ENCODE assay signal across 20 mouse cellular contexts in genomic region chr7:53608756-53609155, GRCm38 (mm10).
DNase-seq lines count a peak whose midpoint lies in the region; ATAC-seq and TF ChIP-seq lines count a peak whose summit lies in the region.
"Had no signal": no experiment of that assay in that cellular context is flagged by ENCODE, and none has a peak within 500 bp of the region (broad histone marks: within the 10 kb centered on the region; RNA-seq: fewer than 3 reads in every experiment).

No protein-coding gene starts in this region.

- TF ChIP-seq CTCF in forebrain, postnatal 0 days (IDR thresholded peaks at IDR 0.05; ENCODE audit: low read depth), result no peak
- TF ChIP-seq CTCF in brain, embryonic 14.5 days (IDR thresholded peaks at IDR 0.05; ENCODE audit: borderline replicate concordance, extremely low read depth, insufficient read depth, insufficient read length), result no peak

- DNase-seq in adrenal gland, postnatal 36 days, result peak; percentile 9 to 11
- DNase-seq in adrenal gland, postnatal 25 days, result no peak
- peak; percentile 37 for DNase-seq in forebrain, postnatal 0 days
- DNase-seq in forebrain, embryonic 14.5 days (ENCODE audit: low spot score), result no peak
- DNase-seq in left cerebral cortex, postnatal 25 days (ENCODE audit: low spot score in 2 of 2), result peak; percentile 6 to 22
- DNase-seq in left cerebral cortex, adult 18-20 months (ENCODE audit: low spot score in 2 of 2), result no peak
- peak; percentile 1 for DNase-seq in brain, embryonic 14.5 days (ENCODE audit: low read depth)
- DNase-seq in heart, adult 8-10 months (ENCODE audit: low spot score), result no peak
- DNase-seq: B cell, adult 2 months; cerebellum, adult 2 months; cerebellum, postnatal 10 days; gastrocnemius, postnatal 14 days; heart, adult 2 months; kidney, adult 18-20 months had no signal

- intact Hi-C loops in left cerebral cortex, postnatal 25 days (cut with DNase I), result no loop called here

- no peaks in the 10 kb centered on the region for H3K36me3 ChIP-seq in forebrain, postnatal 0 days (ENCODE audit: insufficient read depth)
- H3K36me3 ChIP-seq in forebrain, embryonic 14.5 days (ENCODE audit: control insufficient read depth, insufficient read depth, low read length), result no peaks in the 10 kb centered on the region
- H3K36me3 ChIP-seq: G1E; heart, embryonic 12.5 days; hindbrain, embryonic 10.5 days; intestine, embryonic 15.5 days had no signal

- no peaks in the 10 kb centered on the region for H3K9me3 ChIP-seq in forebrain, postnatal 0 days (ENCODE audit: low read length)
- no peaks in the 10 kb centered on the region for H3K9me3 ChIP-seq in forebrain, embryonic 14.5 days (replicated peaks; ENCODE audit: control insufficient read depth, low read length)
- H3K9me3 ChIP-seq: G1E; heart, embryonic 12.5 days; hindbrain, embryonic 10.5 days; intestine, embryonic 15.5 days had no signal

- WGBS in forebrain, postnatal 0 days, result 52% methylated on average over 3 of the region's 3 CpGs
- 71% methylated on average over 3 of the region's 3 CpGs for WGBS in forebrain, embryonic 14.5 days

- no peaks in the 10 kb centered on the region for H3K4me1 ChIP-seq in forebrain, postnatal 0 days (ENCODE audit: insufficient read depth)
- H3K4me1 ChIP-seq in forebrain, embryonic 14.5 days (ENCODE audit: control insufficient read depth, insufficient read depth, low read length), result no peaks in the 10 kb centered on the region
- H3K4me1 ChIP-seq: heart, embryonic 12.5 days; hindbrain, embryonic 10.5 days; intestine, embryonic 15.5 days had no signal

- H3K4me3 ChIP-seq in forebrain, postnatal 0 days (ENCODE audit: low read depth, low read length), result no peak overlapping the region
- H3K4me3 ChIP-seq in forebrain, embryonic 14.5 days (ENCODE audit: low read depth, low read length), result no peak overlapping the region
- H3K4me3 ChIP-seq: heart, adult 2 months; heart, embryonic 12.5 days; hindbrain, embryonic 10.5 days; intestine, embryonic 15.5 days had no signal

- H3K9ac ChIP-seq in forebrain, postnatal 0 days, result no peak overlapping the region
- no peak overlapping the region for H3K9ac ChIP-seq in forebrain, embryonic 14.5 days (ENCODE audit: low read length)
- H3K9ac ChIP-seq: heart, embryonic 12.5 days; hindbrain, embryonic 14.5 days; intestine, embryonic 15.5 days had no signal

- no peak overlapping the region for H3K4me2 ChIP-seq in forebrain, postnatal 0 days (ENCODE audit: low read depth)
- H3K4me2 ChIP-seq in forebrain, embryonic 14.5 days (ENCODE audit: low read length), result no peak overlapping the region
- H3K4me2 ChIP-seq: heart, embryonic 12.5 days; hindbrain, embryonic 14.5 days; intestine, embryonic 15.5 days had no signal

- H3K27me3 ChIP-seq in forebrain, postnatal 0 days (ENCODE audit: insufficient read depth, low read length), result no peaks in the 10 kb centered on the region
- no peaks in the 10 kb centered on the region for H3K27me3 ChIP-seq in forebrain, embryonic 14.5 days (replicated peaks; ENCODE audit: control insufficient read depth, insufficient read depth, low read length)
- H3K27me3 ChIP-seq: heart, embryonic 12.5 days; intestine, embryonic 15.5 days had no signal

- no peak overlapping the region for H3K27ac ChIP-seq in forebrain, postnatal 0 days (ENCODE audit: low read depth, low read length)
- H3K27ac ChIP-seq in forebrain, embryonic 14.5 days (ENCODE audit: low read depth, low read length), result no peak overlapping the region
- H3K27ac ChIP-seq: heart, adult 2 months; hindbrain, embryonic 10.5 days; hindbrain, embryonic 14.5 days; intestine, embryonic 15.5 days had no signal

- ATAC-seq in forebrain, postnatal 0 days, result no peak
- no peak for ATAC-seq in forebrain, embryonic 14.5 days
- ATAC-seq: CD4-positive, CD25-positive, alpha-beta regulatory T cell, adult 4 months; intestine, embryonic 15.5 days had no signal

- TF ChIP-seq POLR2A in brain, embryonic 14.5 days (IDR thresholded peaks at IDR 0.05; ENCODE audit: borderline replicate concordance, extremely low read depth, insufficient read depth, insufficient read length, poor library complexity, severe bottlenecking), result no peak

Comparison
In these comparisons a context has a peak if more than half of its experiments do, and no peak if none do; other contexts are left out.
1. DNase-seq: peak in adrenal gland, postnatal 36 days (2 of 2), forebrain, postnatal 0 days (single experiment), left cerebral cortex, postnatal 25 days (2 of 2) and brain, embryonic 14.5 days (single experiment); none in adrenal gland, postnatal 25 days (single experiment), forebrain, embryonic 14.5 days (single experiment), left cerebral cortex, adult 18-20 months (0 of 2) and heart, adult 8-10 months (single experiment).